Mouse (Mus musculus) forebrain, embryonic 13.5 days (tissue): ENCODE measurements around the gene Foxp1. TPM values are rescaled to one million over a fixed set of nuclear protein-coding genes. Genes with fewer than 3 reads are reported as not detected.

Experiments
- ATAC-seq: fragments of 200-750 bp; cut with Nextera tagmentation; 2 replicates; pipeline ENCODE4 v1.8.0; 2017
- H3K27ac ChIP-seq: fragments of 300-500 bp; sonication (generic); 2 replicates; pipeline ENCODE4 v1.5.1; 2015; ENCODE audit warnings: inconsistent platforms, mild to moderate bottlenecking, moderate library complexity
- H3K27me3 ChIP-seq: fragments of 300-500 bp; sonication (generic); 2 replicates; pipeline ENCODE4 v1.6.1; 2015; ENCODE audit warnings: mild to moderate bottlenecking, inconsistent platforms
- H3K36me3 ChIP-seq: fragments of 300-500 bp; sonication (generic); 2 replicates; pipeline ENCODE4 v1.6.1; 2015; ENCODE audit warnings: mild to moderate bottlenecking, inconsistent platforms; ENCODE audit not compliant: poor library complexity, severe bottlenecking
- H3K4me1 ChIP-seq: fragments of 300-500 bp; sonication (generic); 2 replicates; pipeline ENCODE4 v1.6.1; 2015; ENCODE audit warnings: inconsistent platforms
- H3K4me2 ChIP-seq: fragments of 300-500 bp; sonication (generic); 2 replicates; pipeline ENCODE4 v1.6.1; 2015; ENCODE audit warnings: inconsistent platforms, mild to moderate bottlenecking, moderate library complexity
- H3K4me3 ChIP-seq: fragments of 300-500 bp; sonication (generic); 2 replicates; pipeline ENCODE4 v1.5.1; 2015; ENCODE audit warnings: mild to moderate bottlenecking, inconsistent platforms
- H3K9ac ChIP-seq: fragments of 300-500 bp; sonication (generic); 2 replicates; pipeline ENCODE4 v1.6.1; 2015; ENCODE audit warnings: mild to moderate bottlenecking, inconsistent platforms
- H3K9me3 ChIP-seq: fragments of 300-500 bp; sonication (generic); replicated peaks from 2 replicates; pipeline ENCODE4 v1.6.1; 2016; ENCODE audit warnings: inconsistent platforms
- WGBS: fragments of 180-500 bp; shearing (Covaris S2); methylation state at CpG from one replicate; pipeline ENCODE4 v1.1.7; 2015; 5-methylcytosine and 5-hydroxymethylcytosine counted together
- polyA plus RNA-seq: library from polyadenylated mRNA; unstranded; fragments of >200 nt; fragmentation: Nextera tagmentation; extraction: Ambion mirVana; gene quantifications from 2 replicates; pipeline ENCODE4 v1.2.1, GENCODE M21; 2015

Gene Foxp1
- polyA plus RNA-seq, 1 experiment from 2014 or later: 51.3 TPM

DNA sequence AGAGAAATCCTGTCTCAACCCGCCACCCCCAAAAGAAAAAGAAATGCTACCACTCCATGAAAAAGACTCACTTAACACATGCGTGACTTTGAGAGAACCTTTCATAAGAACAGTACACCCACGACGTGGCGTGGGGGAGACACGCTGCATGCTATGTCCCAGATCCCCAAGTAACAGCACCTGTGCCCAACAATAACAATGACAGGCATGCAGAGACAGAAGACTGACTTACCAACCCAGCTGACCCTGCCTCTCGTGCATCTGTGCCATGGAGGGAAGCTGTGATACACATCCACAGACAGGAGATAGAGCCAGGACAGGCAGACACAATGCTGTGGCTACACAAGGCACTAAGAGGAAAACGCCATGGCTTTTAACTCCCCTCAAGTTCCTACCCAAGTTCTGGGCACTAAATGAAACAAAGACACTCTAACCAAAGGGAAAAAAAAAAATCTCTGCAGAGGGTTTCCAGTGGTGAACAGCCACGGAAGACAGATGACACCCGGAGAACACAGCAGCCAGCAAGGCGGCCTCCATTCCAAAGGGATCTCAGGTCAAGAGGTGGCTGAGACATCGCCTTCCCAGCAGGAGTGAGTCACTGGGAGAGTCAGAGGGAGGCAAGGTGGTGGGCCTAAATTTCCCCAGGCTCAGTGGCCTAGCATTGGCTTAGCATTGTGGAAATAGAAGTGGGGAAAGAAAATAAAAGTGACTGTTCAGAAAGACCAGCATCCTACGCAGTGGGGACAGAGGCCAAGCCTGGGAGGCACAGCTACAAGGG is 43.5 kb downstream of the Foxp1 start:
- H3K4me3 ChIP-seq: no peak overlapping the region
- H3K27ac ChIP-seq: no peak overlapping the region
- no peak for ATAC-seq
- 91% methylated on average over 13 of the region's 13 CpGs for WGBS
- H3K9me3 ChIP-seq: no peaks in the 10 kb centered on the region
- no peaks in the 10 kb centered on the region for H3K27me3 ChIP-seq
- no peaks in the 10 kb centered on the region for H3K36me3 ChIP-seq
- H3K4me2 ChIP-seq: no peak overlapping the region
- peaks cover 8% of the 10 kb centered on the region for H3K4me1 ChIP-seq
- H3K9ac ChIP-seq: no peak overlapping the region

GRCm38 (mm10) chr6:99475040-99475439 is 47.5 kb downstream of the Foxp1 start:
- no peak overlapping the region for H3K9ac ChIP-seq
- no peak for ATAC-seq
- H3K27ac ChIP-seq: no peak overlapping the region
- peaks cover 6% of the 10 kb centered on the region for H3K4me1 ChIP-seq
- H3K27me3 ChIP-seq: no peaks in the 10 kb centered on the region
- 0 out of 2 replicates have a peak, but pooled peaks cover 5% of the 10 kb centered on the region for H3K36me3 ChIP-seq
- H3K4me3 ChIP-seq: no peak overlapping the region
- no peaks in the 10 kb centered on the region for H3K9me3 ChIP-seq
- 88% methylated on average over 9 of the region's 9 CpGs for WGBS
- no peak overlapping the region for H3K4me2 ChIP-seq

GRCm38 (mm10) chr6:99470906-99471305 is 51.6 kb downstream of the Foxp1 start:
- WGBS: 77% methylated on average over 5 of the region's 5 CpGs
- no peak for ATAC-seq
- Histone ChIP-seq H3K36me3 (0 out of 2 replicates have a peak, but pooled peaks cover 5% of the 10 kb centered on the region), H3K4me1 (peaks cover 19% of the 10 kb centered on the region), H3K27ac (no peak overlapping the region), H3K4me2 (no peak overlapping the region), H3K9me3 (no peaks in the 10 kb centered on the region), H3K27me3 (no peaks in the 10 kb centered on the region), H3K4me3 (no peak overlapping the region), H3K9ac (no peak overlapping the region)

GRCm38 (mm10) chr6:99469134-99469834 is 53.2 kb downstream of the Foxp1 start:
- Histone ChIP-seq H3K4me1 (peaks cover 34% of the 10 kb centered on the region), H3K9me3 (no peaks in the 10 kb centered on the region), H3K4me3 (no peak overlapping the region), H3K9ac (no peak overlapping the region), H3K4me2 (no peak overlapping the region), H3K36me3 (0 out of 2 replicates have a peak, but pooled peaks cover 5% of the 10 kb centered on the region), H3K27ac (no peak overlapping the region), H3K27me3 (no peaks in the 10 kb centered on the region)
- 92% methylated on average over 12 of the region's 12 CpGs for WGBS
- ATAC-seq: no peak

GRCm38 (mm10) chr6:99467831-99468230 is 54.7 kb downstream of the Foxp1 start:
- Histone ChIP-seq H3K4me3 (no peak overlapping the region), H3K36me3 (no peaks in the 10 kb centered on the region), H3K9me3 (no peaks in the 10 kb centered on the region), H3K27me3 (no peaks in the 10 kb centered on the region), H3K9ac (no peak overlapping the region), H3K27ac (no peak overlapping the region), H3K4me2 (no peak overlapping the region), H3K4me1 (peaks cover 36% of the 10 kb centered on the region)
- 67% methylated on average over 3 of the region's 3 CpGs for WGBS
- ATAC-seq: no peak

GRCm38 (mm10) chr6:99467109-99467508 is 55.4 kb downstream of the Foxp1 start:
- no peaks in the 10 kb centered on the region for H3K9me3 ChIP-seq
- H3K4me2 ChIP-seq: no peak overlapping the region
- no peak overlapping the region for H3K9ac ChIP-seq
- ATAC-seq: no peak
- no peak overlapping the region for H3K27ac ChIP-seq
- H3K4me3 ChIP-seq: no peak overlapping the region
- peaks cover 36% of the 10 kb centered on the region for H3K4me1 ChIP-seq
- no peaks in the 10 kb centered on the region for H3K27me3 ChIP-seq
- no peaks in the 10 kb centered on the region for H3K36me3 ChIP-seq
- 26% methylated on average over 8 of the region's 8 CpGs for WGBS

GRCm38 (mm10) chr6:99466354-99466753 is 56.2 kb downstream of the Foxp1 start:
- Histone ChIP-seq H3K4me1 (peaks cover 36% of the 10 kb centered on the region), H3K27me3 (no peaks in the 10 kb centered on the region), H3K27ac (no peak overlapping the region), H3K4me3 (no peak overlapping the region), H3K9me3 (no peaks in the 10 kb centered on the region), H3K4me2 (no peak overlapping the region), H3K9ac (no peak overlapping the region), H3K36me3 (no peaks in the 10 kb centered on the region)
- WGBS: 89% methylated on average over 8 of the region's 8 CpGs
- ATAC-seq: no peak

DNA sequence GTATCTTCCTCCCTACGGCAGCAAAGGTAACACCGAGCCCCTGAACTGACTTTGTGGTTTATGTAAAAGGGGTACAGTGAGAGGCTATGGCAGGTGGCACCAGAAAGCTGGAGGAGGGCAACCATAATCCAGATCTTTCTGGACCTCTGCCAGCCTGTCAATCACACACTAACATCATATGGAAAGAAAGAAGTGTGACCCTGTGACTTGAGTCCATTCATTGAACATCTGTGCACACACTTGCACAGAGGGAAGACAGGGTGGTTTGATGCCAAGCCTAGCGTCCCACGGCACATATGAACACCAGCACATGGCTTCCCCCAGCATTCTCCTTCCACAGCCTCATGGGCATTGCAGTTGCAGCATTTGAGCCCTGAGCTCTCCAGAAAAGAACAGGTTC is 58.1 kb downstream of the Foxp1 start:
- Histone ChIP-seq H3K4me3 (no peak overlapping the region), H3K4me2 (no peak overlapping the region), H3K9ac (no peak overlapping the region), H3K27me3 (no peaks in the 10 kb centered on the region), H3K9me3 (no peaks in the 10 kb centered on the region), H3K36me3 (peaks cover 6% of the 10 kb centered on the region; the same call in 1 of the 2 replicates), H3K4me1 (peaks cover 25% of the 10 kb centered on the region), H3K27ac (peak overlapping the region; percentile 57)
- WGBS: 55% methylated on average over 4 of the region's 4 CpGs
- peak; percentile 75; the same call in 1 of the 2 replicates for ATAC-seq

DNA sequence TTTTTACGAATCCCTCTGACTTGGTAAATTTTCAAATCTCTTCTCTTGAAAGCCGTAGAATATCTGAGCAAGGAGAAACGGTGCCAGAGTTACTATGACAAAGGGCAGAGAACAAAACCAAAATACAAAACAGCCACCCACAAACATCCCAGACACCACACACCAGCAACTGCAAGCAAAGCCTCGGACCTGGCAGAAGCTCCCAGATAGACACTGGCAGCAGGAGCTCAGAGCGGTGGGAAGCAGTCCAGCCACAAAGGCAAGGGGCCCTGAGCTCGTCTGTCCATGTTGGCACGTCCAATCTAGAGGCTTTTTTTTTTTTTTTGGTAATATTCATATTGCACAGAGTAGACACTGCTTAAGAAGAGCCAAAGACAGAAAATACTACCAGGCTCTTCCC is 58.6 kb downstream of the Foxp1 start:
- Histone ChIP-seq H3K27me3 (no peaks in the 10 kb centered on the region), H3K9me3 (no peaks in the 10 kb centered on the region), H3K27ac (no peak overlapping the region), H3K36me3 (peaks cover 6% of the 10 kb centered on the region; the same call in 1 of the 2 replicates), H3K9ac (no peak overlapping the region), H3K4me3 (no peak overlapping the region), H3K4me2 (no peak overlapping the region), H3K4me1 (peaks cover 25% of the 10 kb centered on the region)
- WGBS: 75% methylated on average over 7 of the region's 7 CpGs
- no peak for ATAC-seq

- Histone ChIP-seq H3K27ac (no peak overlapping the region), H3K4me3 (no peak overlapping the region), H3K9me3 (no peaks in the 10 kb centered on the region), H3K4me2 (no peak overlapping the region), H3K36me3 (peaks cover 6% of the 10 kb centered on the region; the same call in 1 of the 2 replicates), H3K27me3 (no peaks in the 10 kb centered on the region), H3K4me1 (no peaks in the 10 kb centered on the region), H3K9ac (no peak overlapping the region)
- 93% methylated on average over 4 of the region's 4 CpGs for WGBS
- ATAC-seq: no peak
Observed at GRCm38 (mm10) chr6:99458775-99459174, 63.7 kb downstream of the Foxp1 start.

DNA sequence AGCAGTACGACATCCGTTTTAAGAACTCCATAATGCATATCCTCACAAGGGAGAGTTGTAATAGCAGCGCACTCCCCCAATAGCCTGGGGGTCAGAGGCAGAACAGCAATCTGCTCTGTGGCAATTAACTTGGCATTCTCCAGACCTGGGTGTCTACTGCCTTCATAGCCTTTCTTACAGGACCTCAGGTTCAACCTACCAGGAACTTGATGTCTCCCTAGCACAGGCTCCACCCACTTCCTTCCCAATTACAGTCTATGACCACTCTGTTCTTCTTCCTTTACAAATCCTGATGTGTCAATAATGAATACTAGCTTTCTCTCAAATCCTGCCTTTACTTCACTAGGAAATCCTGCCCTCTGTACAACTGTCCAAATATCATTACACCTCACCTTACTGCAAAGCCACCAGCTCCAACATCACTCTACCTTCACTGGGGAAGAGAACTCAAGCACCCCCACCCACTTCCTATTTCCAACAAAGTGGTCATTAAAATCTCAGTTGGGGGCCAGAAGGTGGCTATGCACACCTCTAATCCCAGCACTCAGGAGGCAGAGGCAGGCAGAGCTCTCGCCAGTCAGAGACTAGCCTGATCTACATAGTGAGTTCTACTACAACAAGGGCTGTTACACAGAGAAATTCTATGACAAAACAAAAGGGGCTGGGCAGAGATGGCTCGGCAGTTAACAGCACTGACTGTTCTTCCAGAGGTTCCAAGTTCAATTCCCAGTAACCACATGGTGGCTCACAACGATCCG is 68.6 kb downstream of the Foxp1 start:
- H3K4me3 ChIP-seq: no peak overlapping the region
- H3K9me3 ChIP-seq: no peaks in the 10 kb centered on the region
- 93% methylated on average over 7 of the region's 7 CpGs for WGBS
- no peak overlapping the region for H3K4me2 ChIP-seq
- no peak overlapping the region for H3K9ac ChIP-seq
- no peaks in the 10 kb centered on the region for H3K4me1 ChIP-seq
- no peak for ATAC-seq
- H3K36me3 ChIP-seq: no peaks in the 10 kb centered on the region
- no peaks in the 10 kb centered on the region for H3K27me3 ChIP-seq
- no peak overlapping the region for H3K27ac ChIP-seq

GRCm38 (mm10) chr6:99452638-99453185 is 69.8 kb downstream of the Foxp1 start:
- Histone ChIP-seq H3K27me3 (no peaks in the 10 kb centered on the region), H3K27ac (no peak overlapping the region; the same call in 1 of the 2 replicates), H3K9ac (no peak overlapping the region), H3K4me1 (no peaks in the 10 kb centered on the region), H3K4me2 (no peak overlapping the region), H3K36me3 (no peaks in the 10 kb centered on the region), H3K9me3 (no peaks in the 10 kb centered on the region), H3K4me3 (no peak overlapping the region)
- 89% methylated on average over 2 of the region's 2 CpGs for WGBS
- ATAC-seq: no peak
